Mouse (Mus musculus): ENCODE data around the gene Amph. TPM values are rescaled to one million over a fixed set of nuclear protein-coding genes. Genes with fewer than 3 reads are reported as not detected.

Amph gene
- polyA plus RNA-seq, 1 experiment from 2014 or later: 1.8 TPM

- Histone ChIP-seq H3K9me3 (replicated peaks; ENCODE audit: control insufficient read depth, low read length) (no peaks in the 10 kb centered on the region), H3K4me2 (no peak overlapping the region), H3K27me3 (ENCODE audit: control insufficient read depth, insufficient read depth, low read length) (no peaks in the 10 kb centered on the region), H3K4me3 (ENCODE audit: low read depth, low read length) (no peak overlapping the region), H3K9ac (ENCODE audit: low read depth, low read length) (no peak overlapping the region), H3K36me3 (ENCODE audit: control insufficient read depth, insufficient read depth, low read length) (no peaks in the 10 kb centered on the region), H3K27ac (ENCODE audit: low read depth, low read length) (no peak overlapping the region), H3K4me1 (ENCODE audit: control insufficient read depth, insufficient read depth, low read length) (no peaks in the 10 kb centered on the region)
- WGBS (ENCODE audit: insufficient replicate concordance): 84% methylated on average over 8 of the region's 8 CpGs
- ATAC-seq (replicated peaks; ENCODE audit: insufficient number of reproducible peaks, low FRiP score, low TSS enrichment): no peak
These were observed 84.1 kb downstream of the Amph start for GRCm38 (mm10) chr13:19031916-19032688.

- H3K36me3 ChIP-seq (ENCODE audit: control insufficient read depth, insufficient read depth, low read length): no peaks in the 10 kb centered on the region
- no peak for ATAC-seq (replicated peaks; ENCODE audit: insufficient number of reproducible peaks, low FRiP score, low TSS enrichment)
- no peak overlapping the region for H3K4me2 ChIP-seq
- H3K4me1 ChIP-seq (ENCODE audit: control insufficient read depth, insufficient read depth, low read length): no peaks in the 10 kb centered on the region
- no peak overlapping the region for H3K9ac ChIP-seq (ENCODE audit: low read depth, low read length)
- no peak overlapping the region for H3K4me3 ChIP-seq (ENCODE audit: low read depth, low read length)
- no peaks in the 10 kb centered on the region for H3K27me3 ChIP-seq (ENCODE audit: control insufficient read depth, insufficient read depth, low read length)
- WGBS (ENCODE audit: insufficient replicate concordance): 85% methylated on average over 1 of the region's 1 CpGs
- no peaks in the 10 kb centered on the region for H3K9me3 ChIP-seq (replicated peaks; ENCODE audit: control insufficient read depth, low read length)
- no peak overlapping the region for H3K27ac ChIP-seq (ENCODE audit: low read depth, low read length)
These were observed 104.1 kb downstream of the Amph start for GRCm38 (mm10) chr13:19052090-19052489.

GRCm38 (mm10) chr13:19054504-19054903 is 106.5 kb downstream of the Amph start:
- Histone ChIP-seq H3K9ac (ENCODE audit: low read depth, low read length) (no peak overlapping the region), H3K4me3 (ENCODE audit: low read depth, low read length) (no peak overlapping the region), H3K36me3 (ENCODE audit: control insufficient read depth, insufficient read depth, low read length) (no peaks in the 10 kb centered on the region), H3K27ac (ENCODE audit: low read depth, low read length) (no peak overlapping the region), H3K4me2 (no peak overlapping the region), H3K9me3 (replicated peaks; ENCODE audit: control insufficient read depth, low read length) (no peaks in the 10 kb centered on the region), H3K4me1 (ENCODE audit: control insufficient read depth, insufficient read depth, low read length) (no peaks in the 10 kb centered on the region), H3K27me3 (ENCODE audit: control insufficient read depth, insufficient read depth, low read length) (no peaks in the 10 kb centered on the region)
- 50% methylated on average over 2 of the region's 2 CpGs for WGBS (ENCODE audit: insufficient replicate concordance)
- ATAC-seq (replicated peaks; ENCODE audit: insufficient number of reproducible peaks, low FRiP score, low TSS enrichment): no peak

- ATAC-seq (replicated peaks; ENCODE audit: insufficient number of reproducible peaks, low FRiP score, low TSS enrichment): no peak
- H3K4me1 ChIP-seq (ENCODE audit: control insufficient read depth, insufficient read depth, low read length): no peaks in the 10 kb centered on the region
- no peaks in the 10 kb centered on the region for H3K9me3 ChIP-seq (replicated peaks; ENCODE audit: control insufficient read depth, low read length)
- no peak overlapping the region for H3K4me3 ChIP-seq (ENCODE audit: low read depth, low read length)
- no peaks in the 10 kb centered on the region for H3K36me3 ChIP-seq (ENCODE audit: control insufficient read depth, insufficient read depth, low read length)
- H3K4me2 ChIP-seq: no peak overlapping the region
- H3K27me3 ChIP-seq (ENCODE audit: control insufficient read depth, insufficient read depth, low read length): no peaks in the 10 kb centered on the region
- no peak overlapping the region for H3K9ac ChIP-seq (ENCODE audit: low read depth, low read length)
- no peak overlapping the region for H3K27ac ChIP-seq (ENCODE audit: low read depth, low read length)
These were observed 124.3 kb downstream of the Amph start for GRCm38 (mm10) chr13:19072261-19072660.

GRCm38 (mm10) chr13:19077427-19077826 is 129.4 kb downstream of the Amph start:
- Histone ChIP-seq H3K9ac (ENCODE audit: low read depth, low read length) (no peak overlapping the region), H3K4me2 (no peak overlapping the region), H3K27ac (ENCODE audit: low read depth, low read length) (no peak overlapping the region), H3K4me3 (ENCODE audit: low read depth, low read length) (no peak overlapping the region), H3K27me3 (ENCODE audit: control insufficient read depth, insufficient read depth, low read length) (no peaks in the 10 kb centered on the region), H3K36me3 (ENCODE audit: control insufficient read depth, insufficient read depth, low read length) (no peaks in the 10 kb centered on the region), H3K9me3 (replicated peaks; ENCODE audit: control insufficient read depth, low read length) (no peaks in the 10 kb centered on the region), H3K4me1 (ENCODE audit: control insufficient read depth, insufficient read depth, low read length) (no peaks in the 10 kb centered on the region)
- 98% methylated on average over 2 of the region's 2 CpGs for WGBS (ENCODE audit: insufficient replicate concordance)
- no peak for ATAC-seq (replicated peaks; ENCODE audit: insufficient number of reproducible peaks, low FRiP score, low TSS enrichment)

GRCm38 (mm10) chr13:19081932-19082331 is 133.9 kb downstream of the Amph start:
- WGBS (ENCODE audit: insufficient replicate concordance): 83% methylated on average over 4 of the region's 4 CpGs
- Histone ChIP-seq H3K27me3 (ENCODE audit: control insufficient read depth, insufficient read depth, low read length) (no peaks in the 10 kb centered on the region), H3K36me3 (ENCODE audit: control insufficient read depth, insufficient read depth, low read length) (no peaks in the 10 kb centered on the region), H3K27ac (ENCODE audit: low read depth, low read length) (no peak overlapping the region), H3K9ac (ENCODE audit: low read depth, low read length) (no peak overlapping the region), H3K4me2 (no peak overlapping the region), H3K4me1 (ENCODE audit: control insufficient read depth, insufficient read depth, low read length) (no peaks in the 10 kb centered on the region), H3K9me3 (replicated peaks; ENCODE audit: control insufficient read depth, low read length) (no peaks in the 10 kb centered on the region), H3K4me3 (ENCODE audit: low read depth, low read length) (no peak overlapping the region)
- no peak for ATAC-seq (replicated peaks; ENCODE audit: insufficient number of reproducible peaks, low FRiP score, low TSS enrichment)

- Histone ChIP-seq H3K4me3 (ENCODE audit: low read depth, low read length) (no peak overlapping the region), H3K36me3 (ENCODE audit: control insufficient read depth, insufficient read depth, low read length) (no peaks in the 10 kb centered on the region), H3K4me1 (ENCODE audit: control insufficient read depth, insufficient read depth, low read length) (no peaks in the 10 kb centered on the region), H3K27me3 (ENCODE audit: control insufficient read depth, insufficient read depth, low read length) (no peaks in the 10 kb centered on the region), H3K9ac (ENCODE audit: low read depth, low read length) (no peak overlapping the region), H3K9me3 (replicated peaks; ENCODE audit: control insufficient read depth, low read length) (no peaks in the 10 kb centered on the region), H3K4me2 (no peak overlapping the region), H3K27ac (ENCODE audit: low read depth, low read length) (no peak overlapping the region)
- no peak for ATAC-seq (replicated peaks; ENCODE audit: insufficient number of reproducible peaks, low FRiP score, low TSS enrichment)
- WGBS (ENCODE audit: insufficient replicate concordance): 86% methylated on average over 6 of the region's 6 CpGs
These were observed 146.6 kb downstream of the Amph start for GRCm38 (mm10) chr13:19094571-19094970.

GRCm38 (mm10) chr13:19097117-19097516 is 149.1 kb downstream of the Amph start:
- no peaks in the 10 kb centered on the region for H3K4me1 ChIP-seq (ENCODE audit: control insufficient read depth, insufficient read depth, low read length)
- no peaks in the 10 kb centered on the region for H3K9me3 ChIP-seq (replicated peaks; ENCODE audit: control insufficient read depth, low read length)
- WGBS (ENCODE audit: insufficient replicate concordance): 80% methylated on average over 4 of the region's 4 CpGs
- no peak overlapping the region for H3K4me3 ChIP-seq (ENCODE audit: low read depth, low read length)
- H3K9ac ChIP-seq (ENCODE audit: low read depth, low read length): no peak overlapping the region
- no peaks in the 10 kb centered on the region for H3K36me3 ChIP-seq (ENCODE audit: control insufficient read depth, insufficient read depth, low read length)
- no peaks in the 10 kb centered on the region for H3K27me3 ChIP-seq (ENCODE audit: control insufficient read depth, insufficient read depth, low read length)
- ATAC-seq (replicated peaks; ENCODE audit: insufficient number of reproducible peaks, low FRiP score, low TSS enrichment): no peak
- H3K4me2 ChIP-seq: no peak overlapping the region
- no peak overlapping the region for H3K27ac ChIP-seq (ENCODE audit: low read depth, low read length)

GRCm38 (mm10) chr13:19101889-19102402 is 153.9 kb downstream of the Amph start:
- Histone ChIP-seq H3K27me3 (ENCODE audit: control insufficient read depth, insufficient read depth, low read length) (no peaks in the 10 kb centered on the region), H3K4me2 (no peak overlapping the region), H3K4me3 (ENCODE audit: low read depth, low read length) (no peak overlapping the region), H3K36me3 (ENCODE audit: control insufficient read depth, insufficient read depth, low read length) (no peaks in the 10 kb centered on the region), H3K9ac (ENCODE audit: low read depth, low read length) (no peak overlapping the region), H3K4me1 (ENCODE audit: control insufficient read depth, insufficient read depth, low read length) (no peaks in the 10 kb centered on the region), H3K27ac (ENCODE audit: low read depth, low read length) (no peak overlapping the region), H3K9me3 (replicated peaks; ENCODE audit: control insufficient read depth, low read length) (no peaks in the 10 kb centered on the region)
- no peak for ATAC-seq (replicated peaks; ENCODE audit: insufficient number of reproducible peaks, low FRiP score, low TSS enrichment)
- WGBS (ENCODE audit: insufficient replicate concordance): 89% methylated on average over 10 of the region's 10 CpGs

All from heart, embryonic 11.5 days (tissue).